Mouse (Mus musculus) lung, postnatal 0 days (tissue): Measurements from ENCODE around the gene Defb15.

Source experiments
- CTCF ChIP-seq: IDR thresholded peaks from 2 replicates; pipeline ENCODE4 v1.5.1; 2016; ENCODE audit warnings: antibody characterized with exemption, mild to moderate bottlenecking
- EP300 ChIP-seq: IDR thresholded peaks from 2 replicates; pipeline ENCODE4 v1.6.1; 2016; ENCODE audit warnings: antibody characterized with exemption, mild to moderate bottlenecking, control low read depth

- TF ChIP-seq CTCF (no peak), EP300 (no peak)
Observed at GRCm38 (mm10) chr8:21932610-21933009, at the start of gene Defb15.
